Mouse (Mus musculus): ENCODE measurements around the gene Gm4141.
"Not testable (repeated sequence)": the region's sequence is repeated elsewhere in the genome, so short reads cannot be mapped to it uniquely, and the experiment has no call there.

GRCm38 (mm10) chr7:20533537-20533936 lies 42.5 kb downstream of the Gm4141 start, which contains the start of gene Vmn1r104:
- not testable (repeated sequence) for TF ChIP-seq CTCF, EP300 (IDR thresholded peaks at IDR 0.05)

Measured in lung, postnatal 0 days (tissue).